Mouse (Mus musculus) lung, postnatal 0 days (tissue): ENCODE measurements around the gene Fto.

Experiments
- CTCF ChIP-seq: IDR thresholded peaks from 2 replicates; pipeline ENCODE4 v1.5.1; 2016; ENCODE audit warnings: antibody characterized with exemption, mild to moderate bottlenecking
- EP300 ChIP-seq: IDR thresholded peaks from 2 replicates; pipeline ENCODE4 v1.6.1; 2016; ENCODE audit warnings: antibody characterized with exemption, mild to moderate bottlenecking, control low read depth

DNA sequence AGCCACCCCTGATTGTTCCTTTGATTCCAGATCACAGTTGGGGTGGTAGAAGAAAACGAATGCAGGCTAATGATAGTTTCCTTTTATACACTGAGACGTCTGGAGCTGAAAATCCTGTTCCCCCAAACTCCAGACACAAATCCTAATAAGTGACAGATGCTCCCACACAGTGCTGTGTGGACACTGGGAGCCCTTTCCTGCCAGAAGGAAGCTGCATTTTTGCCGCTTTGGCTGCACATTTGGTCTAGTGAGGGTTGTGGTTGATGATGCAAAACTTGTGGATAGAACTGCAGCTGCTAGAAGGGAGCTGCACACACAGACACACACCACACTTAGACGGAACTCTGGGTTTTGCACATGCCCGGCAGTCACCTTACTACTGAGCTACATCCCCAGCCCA lies 197.4 kb downstream of the Fto start:
- TF ChIP-seq CTCF (no peak), EP300 (no peak)
